Mouse (Mus musculus): ENCODE measurements around the gene Rpl24. TPM values are rescaled to one million over a fixed set of nuclear protein-coding genes. Genes with fewer than 3 reads are reported as not detected.

Rpl24 gene
- total RNA-seq (2023): 100 to 1,000 TPM; 373 to 414 TPM

DNA sequence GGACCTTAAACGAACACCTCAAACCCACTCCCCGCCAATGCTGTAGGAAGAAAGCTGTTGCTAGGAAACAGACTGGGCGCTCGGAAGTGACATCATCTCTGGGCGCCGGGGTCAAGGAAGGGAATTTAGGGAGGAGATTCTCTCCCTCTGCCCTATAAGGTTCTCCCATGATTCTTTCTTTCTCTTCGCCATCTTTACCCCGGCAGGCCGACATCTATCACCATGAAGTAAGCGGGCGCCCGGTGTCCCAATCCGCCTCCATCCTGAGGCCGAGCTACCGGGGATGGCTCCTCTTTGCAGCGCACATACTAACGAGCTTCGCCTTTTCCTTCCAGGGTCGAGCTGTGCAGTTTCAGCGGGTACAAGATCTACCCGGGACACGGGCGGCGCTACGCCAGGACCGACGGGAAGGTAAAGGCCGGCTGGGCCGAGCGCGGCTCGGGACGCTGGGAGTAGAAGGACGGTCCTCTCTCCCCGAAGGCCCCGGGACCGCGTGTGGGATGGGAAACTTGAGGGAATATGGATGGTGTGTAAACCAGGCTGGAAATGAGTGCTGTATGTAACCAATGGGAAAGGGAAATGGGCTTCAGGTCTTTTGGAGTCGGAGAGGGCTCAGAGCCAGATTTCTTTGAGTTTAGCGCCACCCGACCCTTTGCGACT lies at the start of gene Rpl24:
Gene Rpl24 (plus strand): TSS at position 64 of the 660 bp plus-strand sequence.

DNA sequence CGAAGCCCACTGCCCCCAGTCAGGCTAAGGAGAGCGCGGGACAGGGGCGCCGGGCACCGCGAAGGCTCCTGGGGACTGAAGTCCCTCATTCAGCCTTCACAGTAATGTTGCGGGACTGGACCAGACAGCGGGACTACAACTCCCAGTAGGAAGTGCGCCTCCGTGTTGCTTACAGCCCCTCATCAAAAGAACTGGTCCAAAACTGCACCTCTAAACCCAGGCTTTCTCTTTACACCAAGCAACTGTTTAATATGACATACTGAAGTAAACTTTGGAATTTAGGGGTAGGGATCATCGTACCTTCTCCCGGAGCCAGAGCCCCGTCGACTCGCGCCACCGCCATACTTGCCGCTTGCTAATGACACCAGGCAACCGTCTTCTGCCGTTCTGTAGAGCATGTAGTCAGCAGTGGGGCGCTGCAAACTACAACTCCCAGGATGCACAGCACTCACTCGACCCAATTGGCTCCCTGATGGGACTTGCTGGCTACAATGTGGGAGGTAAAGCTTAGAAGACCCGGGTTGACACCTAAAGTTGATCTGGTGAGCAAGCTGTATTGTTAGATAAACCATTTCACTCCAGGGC lies 31.5 kb upstream of the Rpl24 start, which contains the start of gene Cep97:
Gene Cep97 (minus strand): TSS at position 403 of the 585 bp plus-strand sequence.

DNA sequence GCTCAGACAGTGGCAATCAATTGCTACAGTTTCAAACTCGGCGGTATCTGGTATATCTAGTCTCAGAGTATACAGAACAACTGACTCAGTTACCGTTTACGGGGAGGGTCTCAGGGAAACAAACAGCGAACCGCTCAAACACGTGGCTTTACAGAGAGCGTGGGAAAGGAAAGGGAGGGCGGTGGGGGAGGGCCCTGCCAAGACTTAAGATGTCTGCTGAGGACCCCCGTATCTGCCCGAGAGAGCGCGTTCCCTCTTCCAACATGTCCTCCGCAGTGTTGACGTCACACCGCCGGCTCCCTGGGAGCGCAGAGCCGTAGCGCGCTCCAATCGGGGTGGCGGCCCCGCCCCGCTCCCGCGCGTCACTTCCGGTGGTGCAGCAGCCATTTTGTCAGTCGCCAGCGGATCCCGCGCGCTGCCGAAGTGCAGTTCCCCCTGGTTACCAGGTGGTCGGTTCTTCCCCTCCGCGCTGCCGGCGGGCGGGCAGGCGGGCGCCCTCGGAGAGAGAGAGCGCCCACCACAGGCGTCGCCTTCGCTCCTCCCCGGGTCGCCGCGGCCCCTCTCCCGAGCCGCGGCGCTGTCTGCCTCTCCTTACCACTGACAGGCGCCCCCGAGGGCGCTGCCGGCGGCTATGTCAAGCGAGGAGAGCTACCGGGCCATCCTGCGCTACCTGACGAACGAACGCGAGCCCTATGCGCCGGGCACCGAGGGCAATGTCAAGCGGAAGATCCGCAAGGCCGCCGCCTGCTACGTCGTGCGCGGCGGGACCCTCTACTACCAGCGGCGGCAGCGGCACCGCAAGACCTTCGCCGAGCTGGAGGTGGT lies 7.6 kb downstream of the Rpl24 start, which contains the start of gene Zbtb11:
Gene Zbtb11 (plus strand): TSS at position 453 of the 825 bp plus-strand sequence.

Other genes with a start within 250 kb of the Rpl24 start
- gene Nfkbiz, start 127.4 kb upstream of the Rpl24 start, total RNA-seq (2023): 100 to 1,000 TPM; 358 to 374 TPM
- gene Nxpe3, start 71.0 kb upstream of the Rpl24 start, total RNA-seq (2023): 1 to 10 TPM; 3.2 to 3.3 TPM
- 1 to 10 TPM; 3.3 to 3.8 TPM for gene Cep97, start 31.4 kb upstream of the Rpl24 start, total RNA-seq (2023)
- gene Zbtb11, start 7.6 kb downstream of the Rpl24 start, total RNA-seq (2023): 10 to 100 TPM; 23.6 to 27.3 TPM
- 10 to 100 TPM; 64.3 to 68.8 TPM for gene Pcnp, start 63.5 kb downstream of the Rpl24 start, total RNA-seq (2023)
- gene Trmt10c, start 71.5 kb downstream of the Rpl24 start, total RNA-seq (2023): 1 to 10 TPM; 4.5 to 5.8 TPM
- 10 to 100 TPM; 46.9 to 49.1 TPM for gene Senp7, start 82.1 kb downstream of the Rpl24 start, total RNA-seq (2023)
- gene Impg2, start 238.0 kb downstream of the Rpl24 start, total RNA-seq (2023): under 1 TPM; 0.57 to 0.64 TPM